Mouse (Mus musculus): ENCODE measurements at regions not wholly inside any gene's neighbourhood (a gene's known extent, or its start where the extent isn't known, plus 50 kb on each side); places are given as distances from the start of the nearest gene placed in this dataset.

DNA sequence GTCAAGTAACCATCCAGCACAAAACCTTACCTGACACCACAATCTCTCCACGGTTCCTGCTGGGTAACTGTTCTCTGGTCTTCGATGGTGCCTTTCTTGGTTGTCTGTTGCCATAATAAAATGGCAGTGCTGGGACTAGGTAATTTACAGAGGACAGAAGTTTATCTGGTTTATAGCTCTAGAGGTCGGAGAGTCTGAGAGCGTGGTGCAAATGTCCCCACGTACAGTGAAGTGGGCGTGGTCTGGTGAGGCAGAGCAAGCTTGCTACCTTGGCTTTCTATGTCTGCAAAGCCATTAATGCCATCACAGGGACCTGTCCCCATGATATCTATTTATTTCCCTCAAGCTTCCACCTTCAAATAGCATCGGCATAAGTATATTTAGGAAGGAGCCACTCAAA is 223.0 kb downstream of the Opa1 start:
- Histone ChIP-seq H3K27ac (ENCODE audit: insufficient read depth, low read depth, low read length) (no peak overlapping the region), H3K4me3 (ENCODE audit: insufficient read depth, low read depth, low read length) (no peak overlapping the region), H3K4me1 (ENCODE audit: control insufficient read depth, insufficient read depth, low read length) (no peaks in the 10 kb centered on the region)
- TF ChIP-seq POLR2A (IDR thresholded peaks at IDR 0.05; ENCODE audit: insufficient read depth, low read depth, low read length) (no peak), CTCF (IDR thresholded peaks at IDR 0.05; ENCODE audit: insufficient read depth, low read depth, low read length) (no peak)
- WGBS, result 98% methylated on average over 7 of the region's 7 CpGs

DNA sequence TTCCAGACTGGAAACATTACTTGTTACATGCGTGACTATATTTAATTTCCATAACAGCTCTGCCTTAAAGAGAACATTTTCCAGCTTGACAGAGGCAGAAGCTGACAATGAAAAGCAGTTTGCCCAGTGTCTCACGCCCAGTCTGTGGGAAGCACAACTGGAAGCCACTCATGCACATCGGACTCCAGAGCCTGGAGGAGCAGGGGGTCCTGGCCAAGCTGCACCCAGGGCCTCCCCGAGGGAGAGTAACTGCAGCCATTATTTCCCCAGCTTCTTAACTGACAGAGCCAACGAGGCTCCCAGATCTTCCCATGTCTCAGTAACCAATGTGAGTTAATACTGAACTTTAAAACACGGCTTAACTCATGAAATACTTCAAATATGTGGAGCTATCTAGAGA is 223.5 kb downstream of the Opa1 start:
- Histone ChIP-seq H3K4me1 (ENCODE audit: control insufficient read depth, insufficient read depth, low read length) (no peaks in the 10 kb centered on the region), H3K27ac (ENCODE audit: insufficient read depth, low read depth, low read length) (no peak overlapping the region), H3K4me3 (ENCODE audit: insufficient read depth, low read depth, low read length) (no peak overlapping the region)
- TF ChIP-seq POLR2A (IDR thresholded peaks at IDR 0.05; ENCODE audit: insufficient read depth, low read depth, low read length) (no peak), CTCF (IDR thresholded peaks at IDR 0.05; ENCODE audit: insufficient read depth, low read depth, low read length) (no peak)
- WGBS, result 78% methylated on average over 6 of the region's 6 CpGs

DNA sequence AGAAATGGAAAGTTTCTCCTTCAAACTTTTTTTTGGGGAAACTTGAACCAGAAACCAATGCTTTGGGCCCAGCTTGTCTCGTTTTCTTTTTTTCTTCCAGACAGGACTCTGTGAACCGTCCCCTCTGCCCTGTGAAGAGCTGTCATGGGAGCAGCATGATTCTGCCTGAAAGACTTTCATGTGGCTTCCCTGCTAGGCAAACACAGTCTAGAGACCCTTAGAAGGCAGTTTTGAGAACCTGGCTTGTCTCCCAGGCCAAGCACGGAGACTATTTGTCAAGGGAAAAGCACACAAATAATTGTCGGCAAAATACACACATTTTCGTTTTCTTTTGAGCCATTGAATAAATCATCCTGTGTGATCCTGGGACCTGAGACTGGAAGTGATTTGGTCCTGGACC is 228.7 kb downstream of the Opa1 start:
- no peaks in the 10 kb centered on the region for H3K4me1 ChIP-seq (ENCODE audit: control insufficient read depth, insufficient read depth, low read length)
- H3K4me3 ChIP-seq (ENCODE audit: insufficient read depth, low read depth, low read length), result no peak overlapping the region
- WGBS, result 62% methylated on average over 5 of the region's 5 CpGs
- no peak overlapping the region for H3K27ac ChIP-seq (ENCODE audit: insufficient read depth, low read depth, low read length)
- TF ChIP-seq CTCF (IDR thresholded peaks at IDR 0.05; ENCODE audit: insufficient read depth, low read depth, low read length), result no peak
- no peak for TF ChIP-seq POLR2A (IDR thresholded peaks at IDR 0.05; ENCODE audit: insufficient read depth, low read depth, low read length)

DNA sequence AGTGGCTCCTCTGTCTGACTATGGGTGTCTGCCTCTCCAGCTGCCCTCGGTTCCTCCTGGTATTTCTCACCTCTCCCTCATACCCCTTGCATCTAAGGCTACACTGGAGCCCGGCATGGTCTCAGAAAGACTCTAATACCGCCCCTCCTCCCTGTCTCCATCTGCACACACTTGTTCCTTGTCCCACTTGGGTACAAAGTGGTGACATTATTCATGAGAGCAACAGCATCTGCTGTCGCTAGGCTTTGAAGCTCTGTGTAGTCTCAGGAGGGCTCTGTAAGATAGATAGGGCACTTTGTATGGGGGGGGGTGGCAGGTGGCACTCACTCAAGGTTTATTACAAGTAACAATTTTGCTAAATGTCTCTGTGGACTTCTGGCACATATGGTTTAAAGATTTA is 229.7 kb downstream of the Opa1 start:
- Histone ChIP-seq H3K4me1 (ENCODE audit: control insufficient read depth, insufficient read depth, low read length) (peaks cover 7% of the 10 kb centered on the region), H3K27ac (ENCODE audit: insufficient read depth, low read depth, low read length) (no peak overlapping the region), H3K4me3 (ENCODE audit: insufficient read depth, low read depth, low read length) (no peak overlapping the region)
- TF ChIP-seq POLR2A (IDR thresholded peaks at IDR 0.05; ENCODE audit: insufficient read depth, low read depth, low read length), result no peak
- no peak for TF ChIP-seq CTCF (IDR thresholded peaks at IDR 0.05; ENCODE audit: insufficient read depth, low read depth, low read length)
- 89% methylated on average over 4 of the region's 4 CpGs for WGBS

DNA sequence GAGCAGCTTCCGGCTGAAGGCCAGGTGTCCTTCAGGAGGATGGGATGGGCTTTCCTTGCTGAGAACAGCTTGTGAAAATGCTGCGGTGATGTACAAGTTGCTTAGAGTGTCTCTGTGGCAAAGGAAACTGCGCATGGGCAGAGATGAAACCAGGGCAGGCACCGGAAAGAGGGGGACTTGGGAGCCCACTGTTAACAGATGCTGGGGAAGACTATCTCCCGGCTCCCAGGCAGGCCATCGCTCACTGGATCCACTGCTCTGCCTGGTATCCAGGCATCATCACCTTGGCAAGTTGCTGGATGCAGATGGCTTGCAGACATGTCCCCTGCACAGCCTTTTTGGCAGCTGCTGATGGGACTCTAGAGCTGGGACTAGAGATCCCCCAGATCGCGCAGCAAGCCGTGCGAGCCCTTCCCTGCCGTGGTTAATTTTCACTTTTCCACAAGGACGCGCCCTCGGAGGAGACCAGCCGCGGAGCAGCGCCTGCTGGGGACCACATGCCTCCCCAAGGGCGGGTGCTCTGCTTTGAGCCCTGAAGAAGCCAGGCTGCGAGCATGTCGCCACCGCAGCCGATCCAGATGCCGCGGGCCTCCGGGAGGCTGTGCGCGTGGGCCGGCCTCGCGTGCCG is 234.4 kb downstream of the Opa1 start:
- H3K4me1 ChIP-seq (ENCODE audit: control insufficient read depth, insufficient read depth, low read length), result peaks cover 20% of the 10 kb centered on the region
- H3K4me3 ChIP-seq (ENCODE audit: insufficient read depth, low read depth, low read length), result peak overlapping the region; percentile 50
- H3K27ac ChIP-seq (ENCODE audit: insufficient read depth, low read depth, low read length), result peak overlapping the region; percentile 49
- no peak for TF ChIP-seq CTCF (IDR thresholded peaks at IDR 0.05; ENCODE audit: insufficient read depth, low read depth, low read length)
- TF ChIP-seq POLR2A (IDR thresholded peaks at IDR 0.05; ENCODE audit: insufficient read depth, low read depth, low read length), result no peak; the same call in 1 of the 2 replicates
- WGBS, result 2% methylated on average over 31 of the region's 31 CpGs

DNA sequence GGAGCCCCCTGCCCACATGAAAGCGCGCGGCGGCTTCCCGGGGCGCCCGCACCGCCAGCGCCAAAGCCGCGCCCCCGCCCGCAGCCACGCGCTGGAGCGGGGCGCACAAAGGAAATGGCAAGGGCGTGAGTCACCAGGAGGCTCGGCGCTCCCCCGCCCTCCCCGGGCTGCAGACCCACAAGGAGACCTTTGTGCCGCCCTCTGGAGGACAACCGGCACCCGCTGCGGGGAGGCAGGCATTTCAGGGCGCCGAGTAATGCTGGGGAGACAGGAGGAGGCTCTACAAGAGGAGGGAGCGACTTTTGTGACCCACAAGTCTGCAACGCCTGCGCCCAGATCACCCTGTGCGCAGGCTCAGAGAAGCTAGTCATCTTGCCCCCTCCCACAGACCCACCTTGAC is 234.9 kb downstream of the Opa1 start:
- H3K4me3 ChIP-seq (ENCODE audit: insufficient read depth, low read depth, low read length), result peak overlapping the region; percentile 50
- WGBS, result 3% methylated on average over 32 of the region's 32 CpGs

DNA sequence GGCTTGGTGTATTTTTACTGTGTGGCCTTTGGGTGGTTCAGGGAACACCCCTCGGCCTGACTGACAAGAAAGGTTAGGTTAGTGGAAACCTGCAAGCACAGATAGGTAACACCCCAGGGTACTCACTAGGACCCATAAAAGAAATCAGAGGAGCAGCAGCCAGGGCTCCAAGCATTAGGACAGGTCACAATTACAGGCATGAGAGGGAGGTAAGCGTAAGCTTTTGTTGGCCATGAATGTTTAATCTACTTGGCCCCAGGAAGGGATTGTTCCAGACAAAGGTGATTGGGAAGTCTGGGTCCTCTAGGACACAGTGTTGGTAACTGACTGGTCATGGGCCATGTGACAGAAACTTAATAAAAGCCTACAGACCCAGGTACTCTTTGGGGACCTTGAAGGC is 235.5 kb downstream of the Opa1 start:
- TF ChIP-seq CTCF (IDR thresholded peaks at IDR 0.05; ENCODE audit: insufficient read depth, low read depth, low read length) (no peak), POLR2A (IDR thresholded peaks at IDR 0.05; ENCODE audit: insufficient read depth, low read depth, low read length) (no peak)
- H3K4me1 ChIP-seq (ENCODE audit: control insufficient read depth, insufficient read depth, low read length), result peaks cover 20% of the 10 kb centered on the region
- no peak overlapping the region for H3K27ac ChIP-seq (ENCODE audit: insufficient read depth, low read depth, low read length)
- no peak overlapping the region for H3K4me3 ChIP-seq (ENCODE audit: insufficient read depth, low read depth, low read length)
- WGBS, result 91% methylated on average over 2 of the region's 2 CpGs

More for the DNA sequence above, 234.9 kb downstream of the Opa1 start:
- peak overlapping the region; percentile 49 for H3K27ac ChIP-seq (ENCODE audit: insufficient read depth, low read depth, low read length)
- peak; percentile 20; the same call in 1 of the 2 replicates for TF ChIP-seq POLR2A (IDR thresholded peaks at IDR 0.05; ENCODE audit: insufficient read depth, low read depth, low read length)
- TF ChIP-seq CTCF (IDR thresholded peaks at IDR 0.05; ENCODE audit: insufficient read depth, low read depth, low read length), result peak; percentile 27; the same call in 1 of the 2 replicates
- peaks cover 20% of the 10 kb centered on the region for H3K4me1 ChIP-seq (ENCODE audit: control insufficient read depth, insufficient read depth, low read length)

DNA sequence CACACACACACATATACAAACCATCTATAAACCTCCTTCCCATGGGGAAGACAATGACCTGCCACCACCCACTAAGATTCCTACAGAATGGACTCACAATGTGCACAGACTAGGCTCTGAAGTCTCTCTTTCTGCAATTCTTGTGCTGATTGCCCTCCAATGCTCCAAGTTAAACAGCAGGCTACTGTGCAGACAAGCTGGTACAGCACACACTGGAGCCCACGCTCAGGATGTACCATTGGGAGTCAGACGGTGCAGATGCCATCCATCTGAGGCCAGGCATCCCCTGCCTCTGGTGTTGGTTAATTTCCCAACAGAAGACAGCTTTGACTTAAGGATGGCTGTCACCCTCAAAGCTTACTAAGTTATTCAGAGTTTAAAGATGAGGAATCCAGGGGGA is 236.1 kb downstream of the Opa1 start:
- no peak overlapping the region for H3K4me3 ChIP-seq (ENCODE audit: insufficient read depth, low read depth, low read length)
- TF ChIP-seq POLR2A (IDR thresholded peaks at IDR 0.05; ENCODE audit: insufficient read depth, low read depth, low read length), result no peak
- no peak for TF ChIP-seq CTCF (IDR thresholded peaks at IDR 0.05; ENCODE audit: insufficient read depth, low read depth, low read length)
- 82% methylated on average over 2 of the region's 2 CpGs for WGBS
- H3K27ac ChIP-seq (ENCODE audit: insufficient read depth, low read depth, low read length), result no peak overlapping the region
- H3K4me1 ChIP-seq (ENCODE audit: control insufficient read depth, insufficient read depth, low read length), result peaks cover 20% of the 10 kb centered on the region

DNA sequence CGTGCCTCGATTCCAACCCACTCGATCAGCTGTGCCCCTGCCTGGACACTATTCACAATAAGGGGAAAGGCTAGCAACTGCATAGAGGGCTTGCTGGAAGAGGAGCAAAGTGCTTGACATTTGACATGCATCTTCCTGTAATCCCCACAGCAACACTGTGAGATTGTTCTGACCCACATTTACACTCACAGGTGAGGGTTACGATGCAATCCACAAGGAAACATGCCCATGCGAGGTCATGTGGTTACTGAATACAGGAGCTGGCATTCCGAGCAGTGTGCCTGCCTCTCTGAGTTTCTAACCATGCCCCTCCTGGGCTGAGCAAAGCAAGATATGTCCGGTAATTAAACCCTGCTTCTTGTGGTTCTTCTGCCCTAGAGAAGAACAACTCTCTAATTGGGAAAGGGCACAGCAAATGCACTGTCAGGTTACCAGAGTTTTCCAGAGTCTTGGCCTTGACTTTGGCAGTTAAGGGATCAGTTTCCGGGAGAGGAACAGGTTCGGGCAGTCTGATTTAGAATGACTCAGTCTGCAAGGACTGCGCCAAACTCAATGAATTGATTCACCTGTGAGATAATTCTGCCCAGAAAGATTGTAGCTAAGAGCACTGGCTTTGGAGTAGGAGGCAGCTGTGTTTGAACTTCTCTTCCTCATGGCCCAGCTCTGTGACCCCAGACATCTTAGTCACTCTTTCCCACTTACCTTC is 236.7 kb downstream of the Opa1 start:
- TF ChIP-seq POLR2A (IDR thresholded peaks at IDR 0.05; ENCODE audit: insufficient read depth, low read depth, low read length), result no peak
- TF ChIP-seq CTCF (IDR thresholded peaks at IDR 0.05; ENCODE audit: insufficient read depth, low read depth, low read length), result no peak
- Histone ChIP-seq H3K27ac (ENCODE audit: insufficient read depth, low read depth, low read length) (no peak overlapping the region), H3K4me3 (ENCODE audit: insufficient read depth, low read depth, low read length) (no peak overlapping the region), H3K4me1 (ENCODE audit: control insufficient read depth, insufficient read depth, low read length) (peaks cover 20% of the 10 kb centered on the region)
- WGBS, result 92% methylated on average over 10 of the region's 10 CpGs
